Mouse (Mus musculus) heart, embryonic 14.5 days (tissue): ENCODE results near the gene Tbc1d7. TPM values are rescaled to one million over a fixed set of nuclear protein-coding genes. Genes with fewer than 3 reads are reported as not detected.
A peak's percentile ranks its signal among the peaks of the same experiment; 100 is the strongest.

ENCODE experiments used
- ATAC-seq: fragments of 200-750 bp; cut with Nextera tagmentation; 2 replicates; pipeline ENCODE4 v1.8.0; 2017; ENCODE audit warnings: low read depth, moderate TSS enrichment; ENCODE audit not compliant: insufficient number of reproducible peaks, insufficient read depth, low FRiP score
- H3K27ac ChIP-seq, 2 experiments: fragments of 200-500 bp in 1 of 2; fragments of 300-500 bp in 1 of 2; sonication (generic) in 1 of 2; replicated peaks in 1 of 2; 2 replicates each; pipeline ENCODE4 v1.5.1; 2012 to 2014; ENCODE audit warnings: low read depth in 2 of 2, low read length in 2 of 2, control low read depth in 1 of 2, mild to moderate bottlenecking in 1 of 2, mixed read lengths in 1 of 2; ENCODE audit not compliant: control insufficient read depth in 1 of 2, insufficient read depth in 1 of 2
- H3K27me3 ChIP-seq: fragments of 300-500 bp; sonication (generic); 2 replicates; pipeline ENCODE4 v1.6.1; 2014; ENCODE audit warnings: mild to moderate bottlenecking, low read length, control low read depth; ENCODE audit not compliant: control insufficient read depth, insufficient read depth
- H3K36me3 ChIP-seq: fragments of 300-500 bp; sonication (generic); 2 replicates; pipeline ENCODE4 v1.6.1; 2014; ENCODE audit warnings: mild to moderate bottlenecking, control low read depth, low read length, mixed read lengths; ENCODE audit not compliant: control insufficient read depth, insufficient read depth
- H3K4me1 ChIP-seq, 2 experiments: fragments of 200-500 bp in 1 of 2; fragments of 300-500 bp in 1 of 2; sonication (generic) in 1 of 2; 2 replicates each; pipeline ENCODE4 v1.6.1; 2012 to 2014; ENCODE audit warnings: low read length in 2 of 2, control low read depth in 1 of 2, mixed read lengths in 1 of 2; ENCODE audit not compliant: control insufficient read depth in 2 of 2, insufficient read depth in 2 of 2
- H3K4me2 ChIP-seq: fragments of 300-500 bp; sonication (generic); 2 replicates; pipeline ENCODE4 v1.6.1; 2014; ENCODE audit warnings: mild to moderate bottlenecking, low read length
- H3K4me3 ChIP-seq, 2 experiments: fragments of 200-500 bp in 1 of 2; fragments of 300-500 bp in 1 of 2; sonication (generic) in 1 of 2; 2 replicates each; pipeline ENCODE4 v1.5.1; 2012 to 2014; ENCODE audit warnings: low read length in 2 of 2, mild to moderate bottlenecking in 2 of 2, control low read depth in 1 of 2, low read depth in 1 of 2, moderate library complexity in 1 of 2; ENCODE audit not compliant: control insufficient read depth in 1 of 2, insufficient read depth in 1 of 2
- H3K9ac ChIP-seq: fragments of 300-500 bp; sonication (generic); 2 replicates; pipeline ENCODE4 v1.6.1; 2014; ENCODE audit warnings: mild to moderate bottlenecking, low read length
- H3K9me3 ChIP-seq: fragments of 300-500 bp; sonication (generic); 2 replicates; pipeline ENCODE4 v1.6.1; 2016; ENCODE audit warnings: low read length, control low read depth; ENCODE audit not compliant: control insufficient read depth
- WGBS: fragments of 180-500 bp; shearing (Covaris S2); extraction: QIAGEN DNeasy Blood & Tissue Kit; methylation state at CpG from one replicate; pipeline ENCODE4 v1.1.7; 2014; 5-methylcytosine and 5-hydroxymethylcytosine counted together
- polyA plus RNA-seq: library from polyadenylated mRNA; unstranded; fragments of >200 nt; fragmentation: Nextera tagmentation; extraction: Ambion mirVana; gene quantifications from 2 replicates; pipeline ENCODE4 v1.2.1, GENCODE M21; 2014

The Tbc1d7 gene
- polyA plus RNA-seq, 1 experiment from 2014 or later, result 78.1 TPM

DNA sequence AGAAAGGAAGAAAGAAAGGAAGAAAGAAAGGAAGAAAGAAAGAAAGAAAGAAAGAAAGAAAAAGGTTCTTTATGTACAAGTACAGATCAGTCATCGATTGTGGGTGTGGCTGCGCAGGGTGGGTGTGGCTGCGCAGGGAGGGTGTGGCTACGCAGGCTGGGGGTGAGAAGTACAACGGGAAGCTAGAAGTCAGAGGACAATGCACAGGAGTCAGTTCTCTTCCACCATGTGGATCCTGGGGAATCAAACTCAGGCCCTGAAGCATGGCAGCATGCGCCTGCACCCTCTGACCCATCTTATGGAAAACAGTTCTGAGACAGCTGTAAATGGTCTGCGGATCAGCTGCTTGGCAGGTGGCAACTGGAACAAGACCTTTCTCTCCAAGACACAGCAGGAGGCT, 9.8 kb upstream of the Tbc1d7 start:
- H3K9ac ChIP-seq, result no peak overlapping the region
- peaks cover 4% of the 10 kb centered on the region; the same call in 1 of the 2 replicates for H3K27me3 ChIP-seq
- no peaks in the 10 kb centered on the region for H3K9me3 ChIP-seq
- no peaks in the 10 kb centered on the region for H3K36me3 ChIP-seq
- ATAC-seq, result no peak
- H3K27ac ChIP-seq, result no peak overlapping the region
- H3K4me3 ChIP-seq, result no peak overlapping the region
- peaks cover 7 to 13% of the 10 kb centered on the region in 2 experiments; a peak in 3 of 4 replicates for H3K4me1 ChIP-seq
- no peak overlapping the region for H3K4me2 ChIP-seq
- WGBS, result 59% methylated on average over 7 of the region's 7 CpGs

- Histone ChIP-seq H3K27ac (no peak overlapping the region), H3K9me3 (no peaks in the 10 kb centered on the region), H3K4me2 (no peak overlapping the region), H3K27me3 (peaks cover 4% of the 10 kb centered on the region; the same call in 1 of the 2 replicates), H3K4me1 (peaks cover 2 to 10% of the 10 kb centered on the region in 2 experiments; a peak in 3 of 4 replicates), H3K9ac (no peak overlapping the region), H3K4me3 (no peak overlapping the region), H3K36me3 (no peaks in the 10 kb centered on the region)
- no peak for ATAC-seq
- 80% methylated on average over 7 of the region's 7 CpGs for WGBS
Observed at GRCm38 (mm10) chr13:43177317-43177716, 6.0 kb upstream of the Tbc1d7 start.

GRCm38 (mm10) chr13:43176676-43177075, 5.4 kb upstream of the Tbc1d7 start:
- ATAC-seq, result no peak
- no peak overlapping the region for H3K4me2 ChIP-seq
- 91% methylated on average over 3 of the region's 3 CpGs for WGBS

DNA sequence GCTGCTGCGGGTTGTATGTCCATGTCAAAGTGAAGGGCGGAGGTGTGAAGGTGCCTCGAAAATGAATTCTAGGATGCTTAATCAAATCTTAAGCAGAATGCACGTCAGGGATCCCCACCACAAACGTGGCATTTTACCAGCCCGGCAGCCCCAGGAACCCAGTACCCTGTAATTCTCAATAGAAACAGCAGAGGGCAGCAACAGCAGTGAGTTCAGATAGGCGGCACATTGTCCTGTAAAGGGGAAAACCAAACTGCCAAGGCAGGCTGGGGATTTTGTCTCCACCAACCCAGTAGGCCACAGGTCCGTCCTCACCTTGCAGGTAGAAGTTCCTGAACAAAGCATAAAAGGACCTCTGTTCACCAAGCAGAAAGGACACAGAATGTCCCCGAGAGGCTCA, 2.0 kb upstream of the Tbc1d7 start:
- Histone ChIP-seq H3K27me3 (no peaks in the 10 kb centered on the region), H3K9ac (0 out of 2 replicates have a peak overlapping the region, but pooled peaks have one; percentile 44), H3K4me2 (0 out of 2 replicates have a peak overlapping the region, but pooled peaks have one; percentile 32), H3K36me3 (peaks cover 7% of the 10 kb centered on the region), H3K4me1 (peaks cover 6 to 18% of the 10 kb centered on the region in 2 experiments), H3K27ac (no peak overlapping the region), H3K9me3 (no peaks in the 10 kb centered on the region), H3K4me3 (no peak overlapping the region)
- no peak for ATAC-seq
- 13% methylated on average over 9 of the region's 9 CpGs for WGBS

More at GRCm38 (mm10) chr13:43176676-43177075, 5.4 kb upstream of the Tbc1d7 start:
- H3K36me3 ChIP-seq, result no peaks in the 10 kb centered on the region
- no peak overlapping the region for H3K27ac ChIP-seq
- no peak overlapping the region for H3K4me3 ChIP-seq
- peaks cover 5 to 13% of the 10 kb centered on the region in 2 experiments for H3K4me1 ChIP-seq
- no peaks in the 10 kb centered on the region for H3K9me3 ChIP-seq
- no peak overlapping the region for H3K9ac ChIP-seq
- peaks cover 3% of the 10 kb centered on the region; the same call in 1 of the 2 replicates for H3K27me3 ChIP-seq

GRCm38 (mm10) chr13:43172036-43172713, 874 bp upstream of the Tbc1d7 start:
- WGBS, result 21% methylated on average over 14 of the region's 14 CpGs
- H3K4me3 ChIP-seq, result peak overlapping the region; percentile 65 to 81
- H3K9me3 ChIP-seq, result no peaks in the 10 kb centered on the region
- H3K36me3 ChIP-seq, result peaks cover 18% of the 10 kb centered on the region
- peak overlapping the region; percentile 81 for H3K4me2 ChIP-seq
- H3K27me3 ChIP-seq, result no peaks in the 10 kb centered on the region
- H3K27ac ChIP-seq, result no peak overlapping the region; a peak in 1 of 4 replicates
- ATAC-seq, result no peak
- peak overlapping the region; percentile 93 for H3K9ac ChIP-seq
- H3K4me1 ChIP-seq, result peaks cover 6 to 18% of the 10 kb centered on the region in 2 experiments

GRCm38 (mm10) chr13:43167721-43168120, 3.6 kb downstream of the Tbc1d7 start:
- Histone ChIP-seq H3K9ac (no peak overlapping the region), H3K4me2 (no peak overlapping the region), H3K27ac (no peak overlapping the region), H3K4me1 (peaks cover 6 to 13% of the 10 kb centered on the region in 2 experiments), H3K36me3 (peaks cover 59% of the 10 kb centered on the region), H3K9me3 (no peaks in the 10 kb centered on the region), H3K4me3 (no peak overlapping the region), H3K27me3 (no peaks in the 10 kb centered on the region)
- no peak for ATAC-seq
- 77% methylated on average over 9 of the region's 9 CpGs for WGBS

GRCm38 (mm10) chr13:43159429-43159828, 11.9 kb downstream of the Tbc1d7 start:
- Histone ChIP-seq H3K36me3 (peaks cover 53% of the 10 kb centered on the region), H3K9ac (no peak overlapping the region), H3K9me3 (no peaks in the 10 kb centered on the region), H3K4me2 (no peak overlapping the region), H3K4me3 (no peak overlapping the region; a peak in 1 of 4 replicates), H3K27ac (peak overlapping the region; percentile 61 to 64), H3K4me1 (peaks cover 9 to 21% of the 10 kb centered on the region in 2 experiments; a peak in 3 of 4 replicates), H3K27me3 (no peaks in the 10 kb centered on the region)
- no peak for ATAC-seq
- 35% methylated on average over 3 of the region's 3 CpGs for WGBS
